Mouse (Mus musculus) hindbrain, embryonic 16.5 days (tissue): ENCODE results near the gene Bmp2k. TPM values are rescaled to one million over a fixed set of nuclear protein-coding genes. Genes with fewer than 3 reads are reported as not detected.

ENCODE experiments used
- ATAC-seq: fragments of 200-750 bp; cut with Nextera tagmentation; 2 replicates; pipeline ENCODE4 v1.8.0; 2017; ENCODE audit warnings: moderate TSS enrichment, moderate library complexity
- H3K27ac ChIP-seq: fragments of 300-500 bp; sonication (generic); 2 replicates; pipeline ENCODE4 v1.5.1; 2014; ENCODE audit warnings: low read depth, mild to moderate bottlenecking, control low read depth, low read length, moderate library complexity
- H3K27me3 ChIP-seq: fragments of 300-500 bp; sonication (generic); replicated peaks from 2 replicates; pipeline ENCODE4 v1.6.1; 2014; ENCODE audit warnings: low read length; ENCODE audit not compliant: control insufficient read depth, insufficient read depth
- H3K36me3 ChIP-seq: fragments of 300-500 bp; sonication (generic); 2 replicates; pipeline ENCODE4 v1.6.1; 2014; ENCODE audit warnings: mild to moderate bottlenecking, low read length, moderate library complexity, mixed read lengths; ENCODE audit not compliant: control insufficient read depth, insufficient read depth
- H3K4me1 ChIP-seq: fragments of 300-500 bp; sonication (generic); 2 replicates; pipeline ENCODE4 v1.6.1; 2014; ENCODE audit warnings: low read depth, low read length; ENCODE audit not compliant: control insufficient read depth, insufficient read depth
- H3K4me2 ChIP-seq: fragments of 300-500 bp; sonication (generic); 2 replicates; pipeline ENCODE4 v1.6.1; 2014; ENCODE audit warnings: mild to moderate bottlenecking, low read length, control low read depth, moderate library complexity
- H3K4me3 ChIP-seq: fragments of 300-500 bp; sonication (generic); 2 replicates; pipeline ENCODE4 v1.5.1; 2014; ENCODE audit warnings: mild to moderate bottlenecking, low read length, control low read depth, moderate library complexity
- H3K9ac ChIP-seq: fragments of 300-500 bp; sonication (generic); 2 replicates; pipeline ENCODE4 v1.6.1; 2014; ENCODE audit warnings: low read depth, mild to moderate bottlenecking, control low read depth, low read length, moderate library complexity
- H3K9me3 ChIP-seq: fragments of 300-500 bp; sonication (generic); 2 replicates; pipeline ENCODE4 v1.6.1; 2014; ENCODE audit warnings: mild to moderate bottlenecking, low read length, moderate library complexity; ENCODE audit not compliant: control insufficient read depth
- WGBS: fragments of 180-500 bp; shearing (Covaris S2); extraction: QIAGEN DNeasy Blood & Tissue Kit; methylation state at CpG from one replicate; pipeline ENCODE4 v1.1.7; 2014; 5-methylcytosine and 5-hydroxymethylcytosine counted together
- polyA plus RNA-seq: library from polyadenylated mRNA; unstranded; fragments of >200 nt; fragmentation: Nextera tagmentation; extraction: Ambion mirVana; gene quantifications from 2 replicates; pipeline ENCODE4 v1.2.1, GENCODE M21; 2015

Bmp2k gene
- polyA plus RNA-seq, 1 experiment from 2014 or later, result 7.8 TPM

DNA sequence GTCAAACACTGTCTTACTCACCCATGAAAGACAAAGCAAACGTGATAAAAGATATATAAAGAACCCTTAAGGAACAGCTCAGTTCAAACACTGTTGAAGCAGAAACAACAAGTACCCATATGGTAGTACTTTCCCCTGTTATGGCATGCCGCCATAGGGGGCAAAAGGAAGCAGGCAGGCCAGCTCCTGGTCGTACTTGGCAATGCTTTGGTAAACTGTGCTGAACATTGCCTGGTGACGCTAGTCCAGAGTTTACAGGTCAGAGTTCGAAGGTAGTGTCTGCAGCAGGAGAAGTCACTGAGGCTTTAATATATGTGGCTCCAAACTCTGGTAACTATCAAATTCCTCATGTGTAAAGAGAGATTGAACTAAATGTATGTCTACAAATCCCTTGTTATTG lies 81.2 kb downstream of the Bmp2k start:
- Histone ChIP-seq H3K4me2 (no peak overlapping the region), H3K9me3 (no peaks in the 10 kb centered on the region), H3K27ac (no peak overlapping the region), H3K36me3 (no peaks in the 10 kb centered on the region), H3K27me3 (no peaks in the 10 kb centered on the region), H3K4me1 (peaks cover 2% of the 10 kb centered on the region; the same call in 1 of the 2 replicates), H3K4me3 (no peak overlapping the region), H3K9ac (no peak overlapping the region)
- WGBS, result 79% methylated on average over 5 of the region's 5 CpGs
- ATAC-seq, result no peak

DNA sequence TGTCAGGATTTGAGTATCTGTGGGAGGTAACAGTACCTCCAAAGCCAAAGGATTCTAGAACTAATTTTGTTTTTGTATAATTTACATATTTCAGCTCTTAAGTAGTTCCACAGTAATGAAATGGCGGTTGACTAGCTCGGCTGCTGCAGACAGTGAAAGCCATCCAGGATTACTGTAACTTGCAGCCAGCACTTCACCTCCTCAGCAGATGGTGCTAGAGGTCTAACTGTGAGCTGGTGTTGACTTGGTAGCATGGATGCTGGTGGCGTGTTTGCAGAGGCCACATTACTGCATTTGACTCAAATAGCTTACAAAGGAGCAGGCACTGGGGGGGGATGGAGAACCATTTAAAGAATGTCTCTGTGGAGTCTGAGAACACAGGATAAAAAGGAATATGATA lies 84.0 kb downstream of the Bmp2k start:
- no peaks in the 10 kb centered on the region; the same call in none of the 2 replicates for H3K36me3 ChIP-seq
- peaks cover 2% of the 10 kb centered on the region; the same call in 1 of the 2 replicates for H3K4me1 ChIP-seq
- H3K27me3 ChIP-seq, result no peaks in the 10 kb centered on the region
- ATAC-seq, result no peak
- 64% methylated on average over 3 of the region's 3 CpGs for WGBS
- H3K4me3 ChIP-seq, result no peak overlapping the region
- H3K9me3 ChIP-seq, result no peaks in the 10 kb centered on the region
- no peak overlapping the region for H3K27ac ChIP-seq
- H3K9ac ChIP-seq, result no peak overlapping the region
- no peak overlapping the region for H3K4me2 ChIP-seq

DNA sequence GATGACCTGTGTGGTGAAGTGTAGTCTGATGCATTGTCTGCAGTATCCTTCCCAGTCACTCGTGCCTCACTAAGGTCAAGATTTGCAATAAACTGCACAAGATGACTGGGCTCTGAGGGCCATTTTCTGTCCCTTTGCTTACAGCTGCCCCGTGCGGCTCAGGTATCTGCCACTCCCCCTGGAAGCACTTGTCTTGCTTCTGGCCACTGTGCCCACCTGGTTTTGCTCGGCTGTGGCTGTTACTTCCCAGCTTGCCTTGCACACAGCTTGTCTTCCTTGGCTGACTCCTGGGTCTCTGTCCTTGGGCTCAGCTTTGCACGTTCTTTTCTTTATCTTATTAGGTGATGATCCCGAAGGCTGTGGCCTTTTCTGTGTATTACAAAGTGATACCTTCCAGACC lies 86.2 kb downstream of the Bmp2k start:
- H3K4me3 ChIP-seq, result no peak overlapping the region
- no peak for ATAC-seq
- no peak overlapping the region for H3K9ac ChIP-seq
- H3K9me3 ChIP-seq, result no peaks in the 10 kb centered on the region
- H3K4me2 ChIP-seq, result no peak overlapping the region
- H3K27me3 ChIP-seq, result no peaks in the 10 kb centered on the region
- 84% methylated on average over 6 of the region's 6 CpGs for WGBS
- H3K4me1 ChIP-seq, result no peaks in the 10 kb centered on the region
- peaks cover 13% of the 10 kb centered on the region for H3K36me3 ChIP-seq
- H3K27ac ChIP-seq, result no peak overlapping the region

DNA sequence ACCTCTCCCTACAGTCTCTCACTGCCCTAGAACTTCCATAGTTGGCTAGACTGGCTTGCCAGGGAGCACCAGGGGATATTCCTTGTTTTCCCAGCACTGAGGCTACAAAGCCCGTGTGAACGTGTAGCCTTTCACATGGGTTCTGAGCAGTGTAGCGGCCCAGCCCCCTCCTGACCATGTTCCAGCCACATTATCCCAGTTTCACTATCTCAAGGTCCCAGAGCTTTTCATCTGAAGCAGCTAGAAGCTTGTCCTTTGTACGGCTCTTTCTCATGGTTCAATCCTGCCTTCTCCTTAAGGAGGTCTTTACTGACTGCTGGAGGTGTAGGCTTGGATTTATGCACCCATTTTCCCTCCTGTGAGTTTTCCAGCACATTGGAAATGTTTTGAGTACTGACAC lies 87.1 kb downstream of the Bmp2k start:
- no peaks in the 10 kb centered on the region for H3K9me3 ChIP-seq
- no peak for ATAC-seq
- no peaks in the 10 kb centered on the region for H3K27me3 ChIP-seq
- 86% methylated on average over 4 of the region's 4 CpGs for WGBS
- no peak overlapping the region for H3K9ac ChIP-seq
- no peak overlapping the region for H3K4me2 ChIP-seq
- peaks cover 13% of the 10 kb centered on the region for H3K36me3 ChIP-seq
- no peaks in the 10 kb centered on the region for H3K4me1 ChIP-seq
- H3K4me3 ChIP-seq, result no peak overlapping the region
- H3K27ac ChIP-seq, result no peak overlapping the region

DNA sequence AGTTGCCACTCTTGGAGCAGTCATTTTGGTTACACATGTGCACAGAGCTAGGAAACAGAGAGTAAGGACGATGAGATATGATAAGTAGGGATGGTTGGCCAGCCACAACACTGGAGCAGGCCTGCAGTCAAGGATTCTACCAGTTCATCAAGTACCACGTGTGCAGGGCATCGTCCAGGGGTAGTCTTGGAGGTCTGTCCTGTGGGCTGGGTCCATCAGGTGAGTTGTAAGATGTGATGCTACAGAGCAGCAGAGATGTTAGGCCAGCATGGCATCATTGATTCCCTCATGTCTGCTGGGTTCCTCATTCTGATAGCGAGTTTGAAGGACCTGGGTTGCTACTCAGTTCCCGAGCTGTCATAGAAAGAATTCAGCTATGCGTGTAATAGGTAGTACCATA lies 87.6 kb downstream of the Bmp2k start:
- 95% methylated on average over 6 of the region's 6 CpGs for whole genome bisulfite sequencing
- H3K27me3 ChIP-seq, result no peaks in the 10 kb centered on the region

DNA sequence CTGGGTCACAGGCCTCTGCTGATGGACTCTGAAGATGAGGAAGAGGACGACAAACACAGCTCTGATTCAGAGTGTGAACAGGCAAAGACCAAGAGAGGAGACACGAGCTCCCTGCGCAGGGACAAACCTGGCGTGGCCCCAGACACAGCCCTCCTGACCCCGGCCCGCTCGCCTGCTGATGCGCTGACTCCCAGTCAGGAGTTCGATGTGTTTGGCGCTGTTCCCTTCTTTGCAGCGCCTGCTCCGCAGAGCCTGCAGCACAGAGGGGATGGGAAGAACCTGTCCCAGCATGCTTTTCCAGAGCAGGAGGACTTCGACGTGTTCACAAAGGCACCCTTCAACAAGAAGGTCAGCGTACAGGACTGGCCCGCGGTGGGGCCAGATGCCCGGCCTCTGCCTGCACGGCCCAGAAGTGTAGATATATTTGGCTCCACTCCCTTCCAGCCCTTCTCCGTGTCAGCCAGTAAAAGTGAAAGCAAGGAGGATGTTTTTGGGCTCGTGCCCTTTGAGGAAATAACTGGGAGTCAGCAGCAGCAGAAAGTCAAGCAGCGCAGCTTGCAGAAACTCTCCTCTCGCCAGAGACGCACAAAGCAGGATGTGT lies 89.6 kb downstream of the Bmp2k start:
- Histone ChIP-seq H3K9ac (no peak overlapping the region), H3K27ac (no peak overlapping the region), H3K9me3 (no peaks in the 10 kb centered on the region), H3K4me3 (no peak overlapping the region), H3K4me1 (no peaks in the 10 kb centered on the region), H3K4me2 (no peak overlapping the region), H3K27me3 (no peaks in the 10 kb centered on the region), H3K36me3 (peaks cover 13% of the 10 kb centered on the region)
- ATAC-seq, result no peak
- WGBS, result 88% methylated on average over 24 of the region's 24 CpGs

More for the DNA sequence above, 87.6 kb downstream of the Bmp2k start:
- ATAC-seq, result no peak
- H3K4me3 ChIP-seq, result no peak overlapping the region
- no peaks in the 10 kb centered on the region for H3K4me1 ChIP-seq
- H3K36me3 ChIP-seq, result peaks cover 13% of the 10 kb centered on the region
- H3K9me3 ChIP-seq, result no peaks in the 10 kb centered on the region
- no peak overlapping the region for H3K27ac ChIP-seq
- no peak overlapping the region for H3K4me2 ChIP-seq
- H3K9ac ChIP-seq, result no peak overlapping the region

DNA sequence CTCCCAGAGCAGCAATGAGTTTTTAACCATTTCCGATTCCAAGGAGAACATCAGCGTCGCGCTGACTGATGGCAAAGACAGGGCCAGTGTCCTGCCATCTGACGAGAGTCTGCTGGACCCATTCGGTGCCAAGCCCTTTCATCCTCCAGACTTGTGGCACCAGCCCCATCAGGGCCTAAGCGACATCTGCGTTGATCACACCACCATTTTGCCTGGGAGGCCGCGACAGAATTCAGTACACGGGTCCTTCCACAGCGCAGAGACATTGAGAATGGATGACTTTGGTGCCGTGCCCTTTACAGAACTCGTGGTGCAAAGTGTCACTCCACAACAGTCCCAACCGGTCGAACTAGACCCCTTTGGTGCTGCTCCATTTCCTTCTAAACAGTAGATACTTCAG lies 90.3 kb downstream of the Bmp2k start:
- H3K27me3 ChIP-seq, result no peaks in the 10 kb centered on the region
- WGBS, result 95% methylated on average over 16 of the region's 16 CpGs
- no peak for ATAC-seq
- H3K36me3 ChIP-seq, result peaks cover 13% of the 10 kb centered on the region
- H3K9ac ChIP-seq, result no peak overlapping the region
- H3K4me2 ChIP-seq, result no peak overlapping the region
- no peaks in the 10 kb centered on the region for H3K9me3 ChIP-seq
- H3K27ac ChIP-seq, result no peak overlapping the region
- no peaks in the 10 kb centered on the region for H3K4me1 ChIP-seq
- H3K4me3 ChIP-seq, result no peak overlapping the region

DNA sequence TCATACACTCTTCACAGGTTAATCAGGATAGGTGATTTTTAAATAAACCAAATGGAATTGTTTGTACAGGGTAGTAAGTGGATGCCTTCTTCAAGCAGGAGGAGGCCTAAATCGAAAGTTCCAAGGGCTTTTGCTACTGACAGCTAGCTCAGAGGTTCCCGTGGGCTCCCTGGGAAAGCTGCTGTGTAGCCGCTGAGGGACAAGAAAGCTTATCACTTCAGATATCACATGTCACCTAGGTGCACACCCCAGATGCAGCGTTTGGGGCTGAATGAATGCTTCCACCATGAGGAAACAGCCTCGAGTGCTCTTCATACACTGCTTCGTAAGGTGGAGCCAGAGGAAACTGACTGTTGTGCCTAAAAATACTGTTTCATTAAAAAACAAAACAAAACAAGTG lies 90.7 kb downstream of the Bmp2k start:
- Histone ChIP-seq H3K4me3 (no peak overlapping the region), H3K4me2 (no peak overlapping the region), H3K27ac (no peak overlapping the region), H3K27me3 (no peaks in the 10 kb centered on the region), H3K4me1 (no peaks in the 10 kb centered on the region), H3K9me3 (no peaks in the 10 kb centered on the region), H3K9ac (no peak overlapping the region), H3K36me3 (peaks cover 13% of the 10 kb centered on the region)
- ATAC-seq, result no peak
- WGBS, result 93% methylated on average over 6 of the region's 6 CpGs

DNA sequence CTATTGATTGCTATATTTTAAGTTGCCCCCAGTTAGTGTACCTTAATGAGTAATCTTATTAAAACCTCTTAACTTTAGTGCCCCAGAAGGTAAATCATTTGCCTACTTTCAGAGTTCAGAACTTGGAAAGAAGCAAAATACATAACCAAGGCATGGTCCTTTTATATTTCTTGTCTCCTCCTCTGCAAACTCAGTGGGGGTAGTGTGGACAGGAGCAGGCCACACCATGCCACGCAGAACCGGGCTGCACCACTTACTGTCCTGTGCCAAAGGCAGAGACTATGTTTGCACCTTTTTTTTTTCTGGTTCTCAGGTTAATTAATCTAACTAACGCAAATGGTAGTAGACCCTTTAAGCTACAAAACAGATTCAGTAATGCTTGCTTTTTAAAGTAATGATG lies 91.9 kb downstream of the Bmp2k start:
- Histone ChIP-seq H3K27ac (no peak overlapping the region), H3K9ac (no peak overlapping the region), H3K4me2 (no peak overlapping the region), H3K9me3 (no peaks in the 10 kb centered on the region), H3K4me1 (no peaks in the 10 kb centered on the region), H3K36me3 (peaks cover 13% of the 10 kb centered on the region), H3K27me3 (no peaks in the 10 kb centered on the region), H3K4me3 (no peak overlapping the region)
- ATAC-seq, result no peak
- 89% methylated on average over 3 of the region's 3 CpGs for WGBS
